Mouse (Mus musculus) liver, embryonic 11.5 days (tissue): ENCODE data around the gene Gdpd5. TPM values are rescaled to one million over a fixed set of nuclear protein-coding genes. Genes with fewer than 3 reads are reported as not detected.

Source experiments
- ATAC-seq: fragments of 200-750 bp; cut with Nextera tagmentation; replicated peaks from 2 replicates; pipeline ENCODE4 v1.8.0; 2017; ENCODE audit warnings: moderate number of reproducible peaks, mild to moderate bottlenecking, moderate TSS enrichment, moderate library complexity; ENCODE audit not compliant: low FRiP score
- DNase-seq: peaks from one replicate; pipeline ENCODE4 v3.0.0-alpha.2; 2017; ENCODE audit warnings: low spot score
- H3K27ac ChIP-seq: fragments of 300-500 bp; sonication (generic); 2 replicates; pipeline ENCODE4 v1.5.1; 2014; ENCODE audit warnings: mild to moderate bottlenecking, low read depth, low read length, control low read depth
- H3K27me3 ChIP-seq: fragments of 300-500 bp; sonication (generic); replicated peaks from 2 replicates; pipeline ENCODE4 v1.6.1; 2014; ENCODE audit warnings: low read length, mixed read lengths; ENCODE audit not compliant: control insufficient read depth, insufficient read depth
- H3K36me3 ChIP-seq: fragments of 300-500 bp; sonication (generic); 2 replicates; pipeline ENCODE4 v1.6.1; 2014; ENCODE audit warnings: mild to moderate bottlenecking, low read length, moderate library complexity, mixed read lengths; ENCODE audit not compliant: control insufficient read depth, insufficient read depth
- H3K4me1 ChIP-seq: fragments of 300-500 bp; sonication (generic); replicated peaks from 2 replicates; pipeline ENCODE4 v1.6.1; 2014; ENCODE audit warnings: low read length, mixed read lengths; ENCODE audit not compliant: control insufficient read depth, insufficient read depth
- H3K4me2 ChIP-seq: fragments of 300-500 bp; sonication (generic); 2 replicates; pipeline ENCODE4 v1.6.1; 2014; ENCODE audit warnings: mild to moderate bottlenecking, control low read depth, moderate library complexity
- H3K4me3 ChIP-seq: fragments of 300-500 bp; sonication (generic); 2 replicates; pipeline ENCODE4 v1.5.1; 2014; ENCODE audit warnings: low read depth, low read length, control low read depth
- H3K9ac ChIP-seq: fragments of 300-500 bp; sonication (generic); 2 replicates; pipeline ENCODE4 v1.6.1; 2014; ENCODE audit warnings: low read depth, low read length, control low read depth
- H3K9me3 ChIP-seq: fragments of 300-500 bp; sonication (generic); 2 replicates; pipeline ENCODE4 v1.6.1; 2016; ENCODE audit warnings: low read length, inconsistent platforms, mixed read lengths; ENCODE audit not compliant: control insufficient read depth
- WGBS: fragments of 180-500 bp; shearing (Covaris S2); extraction: QIAGEN DNeasy Blood & Tissue Kit; methylation state at CpG from one replicate; pipeline ENCODE4 v1.1.7; 2014; 5-methylcytosine and 5-hydroxymethylcytosine counted together
- polyA plus RNA-seq: library from polyadenylated mRNA; unstranded; fragments of >200 nt; fragmentation: Nextera tagmentation; extraction: Ambion mirVana; gene quantifications from 2 replicates; pipeline ENCODE4 v1.2.1, GENCODE M21; 2014

Gene Gdpd5
- polyA plus RNA-seq, 1 experiment from 2014 or later, result 5.7 TPM

GRCm38 (mm10) chr7:99448619-99449018 is 67.4 kb downstream of the Gdpd5 start:
- Histone ChIP-seq H3K4me2 (no peak overlapping the region), H3K27me3 (no peaks in the 10 kb centered on the region), H3K9ac (no peak overlapping the region), H3K27ac (no peak overlapping the region), H3K4me3 (no peak overlapping the region), H3K4me1 (no peaks in the 10 kb centered on the region; the same call in 1 of the 2 replicates), H3K9me3 (no peaks in the 10 kb centered on the region), H3K36me3 (peaks cover 3% of the 10 kb centered on the region; the same call in 1 of the 2 replicates)
- DNase-seq (no peak), ATAC-seq (no peak)
- 76% methylated on average over 5 of the region's 5 CpGs for WGBS

- Histone ChIP-seq H3K9ac (no peak overlapping the region), H3K4me2 (no peak overlapping the region), H3K36me3 (peaks cover 3% of the 10 kb centered on the region; the same call in 1 of the 2 replicates), H3K9me3 (no peaks in the 10 kb centered on the region), H3K27ac (no peak overlapping the region), H3K4me1 (no peaks in the 10 kb centered on the region; the same call in 1 of the 2 replicates), H3K4me3 (no peak overlapping the region), H3K27me3 (no peaks in the 10 kb centered on the region)
- ATAC-seq (no peak), DNase-seq (no peak)
- 45% methylated on average over 8 of the region's 8 CpGs for WGBS
Observed at GRCm38 (mm10) chr7:99449063-99449462, 67.8 kb downstream of the Gdpd5 start.

- Histone ChIP-seq H3K4me1 (no peaks in the 10 kb centered on the region; the same call in 1 of the 2 replicates), H3K9ac (no peak overlapping the region), H3K4me2 (no peak overlapping the region), H3K4me3 (no peak overlapping the region), H3K27ac (no peak overlapping the region), H3K9me3 (no peaks in the 10 kb centered on the region), H3K27me3 (no peaks in the 10 kb centered on the region), H3K36me3 (peaks cover under 1% of the 10 kb centered on the region; the same call in 1 of the 2 replicates)
- 65% methylated on average over 3 of the region's 3 CpGs for WGBS
- no peak for ATAC-seq
- DNase-seq, result no peak
Observed at GRCm38 (mm10) chr7:99449751-99450150, 68.5 kb downstream of the Gdpd5 start.

GRCm38 (mm10) chr7:99450703-99451102 is 69.5 kb downstream of the Gdpd5 start:
- H3K4me2 ChIP-seq, result no peak overlapping the region
- H3K9me3 ChIP-seq, result no peaks in the 10 kb centered on the region
- no peaks in the 10 kb centered on the region for H3K27me3 ChIP-seq
- no peak overlapping the region for H3K4me3 ChIP-seq
- no peaks in the 10 kb centered on the region; the same call in 1 of the 2 replicates for H3K4me1 ChIP-seq
- ATAC-seq (no peak), DNase-seq (peak; percentile 63)
- 1% methylated on average over 3 of the region's 3 CpGs for WGBS
- no peaks in the 10 kb centered on the region for H3K36me3 ChIP-seq
- H3K9ac ChIP-seq, result no peak overlapping the region
- no peak overlapping the region for H3K27ac ChIP-seq

- no peaks in the 10 kb centered on the region; the same call in 1 of the 2 replicates for H3K4me1 ChIP-seq
- H3K27ac ChIP-seq, result no peak overlapping the region
- no peaks in the 10 kb centered on the region for H3K36me3 ChIP-seq
- H3K9ac ChIP-seq, result no peak overlapping the region
- no peak for ATAC-seq
- no peak overlapping the region for H3K4me3 ChIP-seq
- no peaks in the 10 kb centered on the region for H3K27me3 ChIP-seq
- no peak for DNase-seq
- H3K4me2 ChIP-seq, result no peak overlapping the region
- whole genome bisulfite sequencing, result 68% methylated on average over 7 of the region's 7 CpGs
- H3K9me3 ChIP-seq, result no peaks in the 10 kb centered on the region
Observed at GRCm38 (mm10) chr7:99452859-99453258, 71.6 kb downstream of the Gdpd5 start.

- no peak for ATAC-seq
- Histone ChIP-seq H3K27ac (no peak overlapping the region), H3K36me3 (no peaks in the 10 kb centered on the region), H3K9ac (no peak overlapping the region), H3K4me3 (no peak overlapping the region), H3K9me3 (no peaks in the 10 kb centered on the region), H3K4me2 (no peak overlapping the region), H3K27me3 (no peaks in the 10 kb centered on the region), H3K4me1 (no peaks in the 10 kb centered on the region; the same call in 1 of the 2 replicates)
- no peak for DNase-seq
- WGBS, result 54% methylated on average over 4 of the region's 4 CpGs
Observed at GRCm38 (mm10) chr7:99454044-99454443, 72.8 kb downstream of the Gdpd5 start.

- H3K4me3 ChIP-seq, result no peak overlapping the region
Observed at GRCm38 (mm10) chr7:99458849-99459248, 77.6 kb downstream of the Gdpd5 start.

GRCm38 (mm10) chr7:99459888-99460652 is 78.9 kb downstream of the Gdpd5 start:
- Histone ChIP-seq H3K27me3 (no peaks in the 10 kb centered on the region), H3K4me1 (no peaks in the 10 kb centered on the region), H3K9ac (no peak overlapping the region), H3K4me3 (no peak overlapping the region), H3K9me3 (no peaks in the 10 kb centered on the region), H3K36me3 (no peaks in the 10 kb centered on the region; the same call in 1 of the 2 replicates), H3K27ac (no peak overlapping the region), H3K4me2 (no peak overlapping the region)
- WGBS, result 83% methylated on average over 15 of the region's 15 CpGs
- no peak for DNase-seq
- no peak for ATAC-seq

More at GRCm38 (mm10) chr7:99458849-99459248, 77.6 kb downstream of the Gdpd5 start:
- Histone ChIP-seq H3K4me2 (no peak overlapping the region), H3K9ac (no peak overlapping the region), H3K36me3 (no peaks in the 10 kb centered on the region; the same call in 1 of the 2 replicates), H3K4me1 (no peaks in the 10 kb centered on the region), H3K27ac (no peak overlapping the region; the same call in 1 of the 2 replicates), H3K9me3 (no peaks in the 10 kb centered on the region), H3K27me3 (no peaks in the 10 kb centered on the region)
- 87% methylated on average over 8 of the region's 8 CpGs for WGBS
- no peak for DNase-seq
- ATAC-seq, result no peak

- no peak overlapping the region for H3K27ac ChIP-seq
- no peaks in the 10 kb centered on the region; the same call in 1 of the 2 replicates for H3K36me3 ChIP-seq
- H3K4me1 ChIP-seq, result peaks cover 6% of the 10 kb centered on the region; the same call in 1 of the 2 replicates
- H3K9me3 ChIP-seq, result no peaks in the 10 kb centered on the region
- DNase-seq, result no peak
- no peak overlapping the region for H3K4me2 ChIP-seq
- peaks cover 15% of the 10 kb centered on the region for H3K27me3 ChIP-seq
- H3K9ac ChIP-seq, result no peak overlapping the region
- no peak overlapping the region for H3K4me3 ChIP-seq
- WGBS, result 66% methylated on average over 2 of the region's 2 CpGs
- no peak for ATAC-seq
Observed at GRCm38 (mm10) chr7:99463120-99463519, 81.9 kb downstream of the Gdpd5 start.
